Mouse (Mus musculus) adrenal gland, postnatal 36 days (tissue): ENCODE results near the gene Ednra. TPM values are rescaled to one million over a fixed set of nuclear protein-coding genes. Genes with fewer than 3 reads are reported as not detected.
"Not testable (repeated sequence)": the region's sequence is repeated elsewhere in the genome, so short reads cannot be mapped to it uniquely, and the experiment has no call there.

Experiments
- DNase-seq, 2 experiments: peaks; one replicate each; pipeline ENCODE4 v3.0.0; 2021; ENCODE audit warnings: mixed read lengths in 1 of 2
- total RNA-seq, 2 experiments: library from RNA; stranded (reverse); gene quantifications; 2 replicates each; pipeline ENCODE4 v1.2.3; 2021

Ednra gene
- total RNA-seq, 2 experiments from 2014 or later = 22.5 to 23.5 TPM

- DNase-seq = no peak
These were observed 5.3 kb downstream of the Ednra start for GRCm38 (mm10) chr8:77718933-77719332.

GRCm38 (mm10) chr8:77717036-77717435 is 7.2 kb downstream of the Ednra start:
- no peak for DNase-seq

GRCm38 (mm10) chr8:77714455-77714854 is 9.8 kb downstream of the Ednra start:
- DNase-seq = no peak

- DNase-seq = no peak
These were observed 10.6 kb downstream of the Ednra start for GRCm38 (mm10) chr8:77713688-77714087.

GRCm38 (mm10) chr8:77704768-77705167 is 19.5 kb downstream of the Ednra start:
- no peak for DNase-seq

GRCm38 (mm10) chr8:77698028-77698427 is 26.2 kb downstream of the Ednra start:
- DNase-seq = no peak

- DNase-seq = no peak
These were observed 28.1 kb downstream of the Ednra start for GRCm38 (mm10) chr8:77696182-77696581.

GRCm38 (mm10) chr8:77695486-77696058 is 28.7 kb downstream of the Ednra start:
- DNase-seq = no peak

- no peak for DNase-seq
These were observed 29.2 kb downstream of the Ednra start for GRCm38 (mm10) chr8:77695070-77695469.

- no peak for DNase-seq
These were observed 29.7 kb downstream of the Ednra start for GRCm38 (mm10) chr8:77694588-77694987.

GRCm38 (mm10) chr8:77689421-77690059 is 34.7 kb downstream of the Ednra start:
- not testable (repeated sequence) for DNase-seq

- no peak for DNase-seq
These were observed 35.3 kb downstream of the Ednra start for GRCm38 (mm10) chr8:77688978-77689377.

GRCm38 (mm10) chr8:77684372-77684771 is 39.9 kb downstream of the Ednra start:
- no peak for DNase-seq

GRCm38 (mm10) chr8:77683356-77684106 is 40.7 kb downstream of the Ednra start:
- no peak for DNase-seq

GRCm38 (mm10) chr8:77682008-77682934 is 42.0 kb downstream of the Ednra start:
- DNase-seq = no peak

GRCm38 (mm10) chr8:77672036-77672435 is 52.2 kb downstream of the Ednra start:
- no peak for DNase-seq

- DNase-seq = no peak
These were observed 53.5 kb downstream of the Ednra start for GRCm38 (mm10) chr8:77670612-77671363.

- DNase-seq = peak; percentile 78 to 80
These were observed 56.3 kb downstream of the Ednra start for GRCm38 (mm10) chr8:77667916-77668315.

GRCm38 (mm10) chr8:77664901-77665300 is 59.4 kb downstream of the Ednra start:
- peak; percentile 44 to 54 for DNase-seq

GRCm38 (mm10) chr8:77659534-77660080 is 64.7 kb downstream of the Ednra start:
- no peak for DNase-seq

GRCm38 (mm10) chr8:77658356-77658755 is 65.9 kb downstream of the Ednra start:
- DNase-seq = no peak
